Mouse (Mus musculus) stomach, embryonic 14.5 days (tissue): ENCODE measurements at regions not wholly inside any gene's neighbourhood (a gene's known extent, or its start where the extent isn't known, plus 50 kb on each side); places are given as distances from the start of the nearest gene placed in this dataset.
"Not testable (repeated sequence)": the region's sequence is repeated elsewhere in the genome, so short reads cannot be mapped to it uniquely, and the experiment has no call there.

Experiments
- ATAC-seq: fragments of 200-750 bp; cut with Nextera tagmentation; 2 replicates; pipeline ENCODE4 v1.8.0; 2017; ENCODE audit warnings: low read depth, moderate TSS enrichment; ENCODE audit not compliant: insufficient number of reproducible peaks, insufficient read depth, low FRiP score
- H3K27ac ChIP-seq: fragments of 300-500 bp; sonication (generic); 2 replicates; pipeline ENCODE4 v1.5.1; 2014; ENCODE audit warnings: mild to moderate bottlenecking, low read length, moderate library complexity, mixed read lengths
- H3K27me3 ChIP-seq: fragments of 300-500 bp; sonication (generic); 2 replicates; pipeline ENCODE4 v1.6.1; 2014; ENCODE audit warnings: low read length, control low read depth, mixed read lengths; ENCODE audit not compliant: control insufficient read depth, insufficient read depth
- H3K36me3 ChIP-seq: fragments of 300-500 bp; sonication (generic); 2 replicates; pipeline ENCODE4 v1.6.1; 2014; ENCODE audit warnings: mild to moderate bottlenecking, control low read depth, low read length, moderate library complexity, mixed read lengths; ENCODE audit not compliant: control insufficient read depth, insufficient read depth
- H3K4me1 ChIP-seq: fragments of 300-500 bp; sonication (generic); 2 replicates; pipeline ENCODE4 v1.6.1; 2014; ENCODE audit warnings: low read length, control low read depth, mixed read lengths; ENCODE audit not compliant: control insufficient read depth, insufficient read depth
- H3K4me2 ChIP-seq: fragments of 300-500 bp; sonication (generic); replicated peaks from 2 replicates; pipeline ENCODE4 v1.6.1; 2014; ENCODE audit warnings: low read depth, low read length, control low read depth
- H3K4me3 ChIP-seq: fragments of 300-500 bp; sonication (generic); 2 replicates; pipeline ENCODE4 v1.5.1; 2014; ENCODE audit warnings: low read depth, low read length, control low read depth
- H3K9ac ChIP-seq: fragments of 300-500 bp; sonication (generic); replicated peaks from 2 replicates; pipeline ENCODE4 v1.6.1; 2014; ENCODE audit warnings: low read depth, mild to moderate bottlenecking, control low read depth, low read length, moderate library complexity, mixed read lengths
- H3K9me3 ChIP-seq: fragments of 300-500 bp; sonication (generic); 2 replicates; pipeline ENCODE4 v1.6.1; 2016; ENCODE audit warnings: low read depth, low read length, control low read depth; ENCODE audit not compliant: control insufficient read depth
- WGBS: fragments of 180-500 bp; shearing (Covaris S2); extraction: QIAGEN DNeasy Blood & Tissue Kit; methylation state at CpG from one replicate; pipeline ENCODE4 v1.1.7; 2014; 5-methylcytosine and 5-hydroxymethylcytosine counted together

- Histone ChIP-seq H3K27me3 (no peaks in the 10 kb centered on the region), H3K36me3 (no peaks in the 10 kb centered on the region), H3K4me3 (no peak overlapping the region), H3K4me2 (no peak overlapping the region), H3K27ac (no peak overlapping the region), H3K9me3 (no peaks in the 10 kb centered on the region), H3K4me1 (peaks cover 16% of the 10 kb centered on the region), H3K9ac (no peak overlapping the region)
- ATAC-seq = no peak
- 48% methylated on average over 6 of the region's 6 CpGs for WGBS
These were observed 90.9 kb upstream of the Ccdc122 start for GRCm38 (mm10) chr14:76945626-76946025.

- 77% methylated on average over 10 of the region's 10 CpGs for WGBS
- Histone ChIP-seq H3K9ac (no peak overlapping the region), H3K27me3 (no peaks in the 10 kb centered on the region), H3K9me3 (no peaks in the 10 kb centered on the region), H3K36me3 (no peaks in the 10 kb centered on the region), H3K4me2 (no peak overlapping the region), H3K27ac (no peak overlapping the region), H3K4me1 (no peaks in the 10 kb centered on the region), H3K4me3 (no peak overlapping the region)
- no peak for ATAC-seq
These were observed 94.9 kb upstream of the Ccdc122 start for GRCm38 (mm10) chr14:76941474-76942212.

- no peak overlapping the region for H3K27ac ChIP-seq
- no peaks in the 10 kb centered on the region for H3K36me3 ChIP-seq
- no peak overlapping the region for H3K4me2 ChIP-seq
- H3K27me3 ChIP-seq = no peaks in the 10 kb centered on the region
- WGBS = 92% methylated on average over 4 of the region's 4 CpGs
- no peak overlapping the region for H3K4me3 ChIP-seq
- ATAC-seq = no peak
- no peaks in the 10 kb centered on the region for H3K9me3 ChIP-seq
- H3K9ac ChIP-seq = no peak overlapping the region
- H3K4me1 ChIP-seq = no peaks in the 10 kb centered on the region
These were observed 96.1 kb upstream of the Ccdc122 start for GRCm38 (mm10) chr14:76940507-76940906.

- 79% methylated on average over 1 of the region's 1 CpGs for WGBS
- H3K4me2 ChIP-seq = no peak overlapping the region
- H3K36me3 ChIP-seq = no peaks in the 10 kb centered on the region
- H3K27ac ChIP-seq = no peak overlapping the region
- ATAC-seq = no peak
- no peaks in the 10 kb centered on the region for H3K9me3 ChIP-seq
- H3K27me3 ChIP-seq = no peaks in the 10 kb centered on the region
- no peaks in the 10 kb centered on the region for H3K4me1 ChIP-seq
- no peak overlapping the region for H3K9ac ChIP-seq
- no peak overlapping the region for H3K4me3 ChIP-seq
These were observed 99.9 kb upstream of the Ccdc122 start for GRCm38 (mm10) chr14:76936671-76937070.

- not testable (repeated sequence) for H3K27ac ChIP-seq, H3K27me3 ChIP-seq, H3K4me2 ChIP-seq, H3K4me1 ChIP-seq, H3K9me3 ChIP-seq, H3K36me3 ChIP-seq, H3K4me3 ChIP-seq, ATAC-seq, H3K9ac ChIP-seq
- WGBS = 37% methylated on average over 4 of the region's 4 CpGs
These were observed 100.5 kb upstream of the Ccdc122 start for GRCm38 (mm10) chr14:76936051-76936450.

- H3K4me3 ChIP-seq = no peak overlapping the region
- H3K4me2 ChIP-seq = no peak overlapping the region
- no peaks in the 10 kb centered on the region for H3K9me3 ChIP-seq
- H3K27ac ChIP-seq = no peak overlapping the region
- 78% methylated on average over 2 of the region's 2 CpGs for WGBS
- no peaks in the 10 kb centered on the region for H3K4me1 ChIP-seq
- no peak overlapping the region for H3K9ac ChIP-seq
- no peaks in the 10 kb centered on the region for H3K36me3 ChIP-seq
- no peak for ATAC-seq
- H3K27me3 ChIP-seq = no peaks in the 10 kb centered on the region
These were observed 101.1 kb upstream of the Ccdc122 start for GRCm38 (mm10) chr14:76935453-76935852.

GRCm38 (mm10) chr14:76932890-76933289 lies 103.7 kb upstream of the Ccdc122 start:
- 85% methylated on average over 6 of the region's 6 CpGs for WGBS
- Histone ChIP-seq H3K4me3 (no peak overlapping the region), H3K27me3 (no peaks in the 10 kb centered on the region), H3K36me3 (no peaks in the 10 kb centered on the region), H3K27ac (no peak overlapping the region), H3K9me3 (no peaks in the 10 kb centered on the region), H3K9ac (no peak overlapping the region), H3K4me2 (no peak overlapping the region), H3K4me1 (no peaks in the 10 kb centered on the region)
- no peak for ATAC-seq

GRCm38 (mm10) chr14:76931398-76931797 lies 105.2 kb upstream of the Ccdc122 start:
- no peak overlapping the region for H3K4me2 ChIP-seq
- ATAC-seq = no peak
- H3K4me3 ChIP-seq = no peak overlapping the region
- H3K27me3 ChIP-seq = no peaks in the 10 kb centered on the region
- H3K27ac ChIP-seq = no peak overlapping the region
- 52% methylated on average over 1 of the region's 1 CpGs for WGBS
- H3K36me3 ChIP-seq = no peaks in the 10 kb centered on the region
- no peak overlapping the region for H3K9ac ChIP-seq
- no peaks in the 10 kb centered on the region for H3K4me1 ChIP-seq
- no peaks in the 10 kb centered on the region for H3K9me3 ChIP-seq

- Histone ChIP-seq H3K9ac (no peak overlapping the region), H3K4me2 (no peak overlapping the region)
- 64% methylated on average over 3 of the region's 3 CpGs for WGBS
These were observed 107.0 kb upstream of the Ccdc122 start for GRCm38 (mm10) chr14:76929562-76929961.

More at GRCm38 (mm10) chr14:76929562-76929961, 107.0 kb upstream of the Ccdc122 start:
- Histone ChIP-seq H3K27ac (no peak overlapping the region), H3K9me3 (no peaks in the 10 kb centered on the region), H3K4me1 (no peaks in the 10 kb centered on the region), H3K36me3 (no peaks in the 10 kb centered on the region), H3K4me3 (no peak overlapping the region), H3K27me3 (no peaks in the 10 kb centered on the region)
- no peak for ATAC-seq
